Mouse (Mus musculus): Measurements from ENCODE around the gene Slco1a6.

The Slco1a6 gene

DNA sequence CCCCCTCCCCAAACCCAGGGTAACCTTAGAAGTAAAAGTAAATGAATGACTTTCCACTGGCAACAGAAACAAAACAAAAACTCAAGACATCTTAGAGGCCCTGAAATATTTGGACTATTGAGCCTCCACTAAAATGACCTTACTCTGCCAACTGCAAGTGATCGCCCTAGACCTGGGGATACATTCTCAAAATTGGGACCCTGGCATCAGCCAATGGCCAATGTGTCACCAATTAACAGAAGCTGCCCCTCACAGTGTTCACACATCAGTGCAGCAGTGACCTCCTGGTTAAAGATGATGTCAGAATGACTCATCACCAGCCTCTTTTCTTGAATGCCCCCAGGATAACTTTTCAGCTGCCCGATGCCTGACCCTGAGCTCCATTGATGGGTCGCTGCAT is 166.4 kb downstream of the Slco1a6 start:
- ChIA-PET CTCF (no interaction called here), POLR2A (no interaction called here)

DNA sequence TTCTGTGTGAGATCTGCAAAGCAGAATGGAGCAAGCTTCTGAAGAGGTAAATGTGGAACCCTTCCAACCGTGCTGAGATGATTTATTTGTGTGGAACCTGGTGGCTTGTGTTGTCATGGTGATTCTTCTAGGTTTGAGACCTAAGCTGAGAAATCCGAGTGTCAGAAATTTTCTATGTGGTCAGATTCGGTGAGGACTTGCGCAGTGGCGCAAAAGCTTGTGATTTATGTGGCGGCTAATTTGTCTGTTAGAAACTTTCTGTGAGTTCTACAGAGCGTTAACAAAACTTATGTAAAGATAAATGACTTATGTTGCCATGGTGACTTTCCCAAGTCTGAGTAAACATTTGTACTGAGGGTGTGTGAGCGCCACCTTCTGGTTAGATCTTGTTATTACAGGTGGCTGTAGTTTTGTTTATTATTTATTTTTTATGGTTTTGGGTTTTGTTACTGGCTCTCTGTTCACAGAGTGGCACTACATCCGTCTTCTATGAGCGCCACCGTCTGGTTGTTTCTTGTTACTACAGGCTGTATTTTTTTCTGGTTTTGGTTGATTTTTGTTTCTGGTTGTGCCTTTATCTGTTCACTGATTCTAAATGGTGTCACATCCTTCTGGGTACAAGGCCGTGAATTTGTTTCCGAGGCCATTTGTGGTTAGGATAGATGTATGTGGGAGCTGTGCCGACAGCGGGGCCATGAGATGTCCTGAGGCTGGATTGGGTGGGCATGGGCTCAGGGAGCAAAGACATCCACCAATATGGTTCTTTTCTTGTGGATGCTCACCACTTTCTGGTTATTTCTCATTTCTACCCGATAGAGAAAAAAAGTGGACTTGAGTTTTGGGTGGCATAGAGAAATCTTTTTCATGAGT is 167.8 kb downstream of the Slco1a6 start:
- POLR2A ChIA-PET = interaction anchor here in 1 of 4 experiments (0.6 kb wide), 1 partner anchor 468 kb away, joined by 10 read pairs; no protein-coding TSS in a partner anchor
- CTCF ChIA-PET = no interaction called here

DNA sequence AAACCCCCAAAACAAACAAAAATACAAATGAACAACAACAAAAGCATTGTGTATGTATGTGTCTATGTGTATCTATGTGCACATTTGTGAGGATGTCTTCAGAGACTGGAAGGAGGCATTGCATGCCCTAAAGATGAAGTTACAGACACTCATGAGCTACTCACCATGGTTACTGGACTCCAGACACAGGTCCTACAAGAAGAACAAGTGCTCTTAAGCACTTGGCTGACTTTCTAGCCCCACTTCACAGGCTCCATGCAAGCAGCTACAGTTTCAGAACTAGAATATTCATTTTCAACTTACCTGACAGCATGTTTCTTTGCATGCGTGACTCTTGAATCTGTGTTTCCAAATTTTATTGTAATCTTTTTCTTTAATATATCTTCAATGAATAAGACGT is 172.6 kb downstream of the Slco1a6 start:
- CTCF ChIA-PET = no interaction called here
- POLR2A ChIA-PET = no interaction called here
